Mouse (Mus musculus) forebrain, embryonic 11.5 days (tissue): ENCODE data around the gene Kif1a. TPM values are rescaled to one million over a fixed set of nuclear protein-coding genes. Genes with fewer than 3 reads are reported as not detected.

Experiments used
- ATAC-seq: fragments of 200-750 bp; cut with Nextera tagmentation; replicated peaks from 2 replicates; pipeline ENCODE4 v1.8.0; 2017; ENCODE audit warnings: moderate TSS enrichment; ENCODE audit not compliant: low FRiP score
- DNase-seq: peaks from one replicate; pipeline ENCODE4 v3.0.0-alpha.2; 2017; ENCODE audit warnings: low spot score
- H3K27ac ChIP-seq: fragments of 300-500 bp; sonication (generic); 2 replicates; pipeline ENCODE4 v1.5.1; 2014; ENCODE audit warnings: low read depth, low read length
- H3K27me3 ChIP-seq: fragments of 300-500 bp; sonication (generic); 2 replicates; pipeline ENCODE4 v1.6.1; 2014; ENCODE audit warnings: mild to moderate bottlenecking, low read length, mixed read lengths; ENCODE audit not compliant: control insufficient read depth, insufficient read depth
- H3K36me3 ChIP-seq: fragments of 300-500 bp; sonication (generic); 2 replicates; pipeline ENCODE4 v1.6.1; 2014; ENCODE audit warnings: mild to moderate bottlenecking, low read length, moderate library complexity, mixed read lengths; ENCODE audit not compliant: control insufficient read depth, insufficient read depth
- H3K4me1 ChIP-seq: fragments of 300-500 bp; sonication (generic); replicated peaks from 2 replicates; pipeline ENCODE4 v1.6.1; 2014; ENCODE audit warnings: low read length, mixed read lengths; ENCODE audit not compliant: control insufficient read depth, insufficient read depth
- H3K4me2 ChIP-seq: fragments of 300-500 bp; sonication (generic); 2 replicates; pipeline ENCODE4 v1.6.1; 2014; ENCODE audit warnings: low read depth, mild to moderate bottlenecking, low read length, moderate library complexity, mixed read lengths; ENCODE audit not compliant: severe bottlenecking
- H3K4me3 ChIP-seq: fragments of 300-500 bp; sonication (generic); 2 replicates; pipeline ENCODE4 v1.5.1; 2014; ENCODE audit warnings: low read depth, low read length
- H3K9ac ChIP-seq: fragments of 300-500 bp; sonication (generic); 2 replicates; pipeline ENCODE4 v1.6.1; 2014; ENCODE audit warnings: low read length
- H3K9me3 ChIP-seq: fragments of 300-500 bp; sonication (generic); 2 replicates; pipeline ENCODE4 v1.6.1; 2016; ENCODE audit warnings: low read length, mixed read lengths; ENCODE audit not compliant: control insufficient read depth
- WGBS: fragments of 180-500 bp; shearing (Covaris S2); extraction: QIAGEN DNeasy Blood & Tissue Kit; methylation state at CpG from one replicate; pipeline ENCODE4 v1.1.7; 2014; 5-methylcytosine and 5-hydroxymethylcytosine counted together
- polyA plus RNA-seq: library from polyadenylated mRNA; unstranded; fragments of >200 nt; fragmentation: Nextera tagmentation; extraction: Ambion mirVana; gene quantifications from 2 replicates; pipeline ENCODE4 v1.2.1, GENCODE M21; 2014

Kif1a gene
- polyA plus RNA-seq, 1 experiment from 2014 or later = 79.7 TPM

GRCm38 (mm10) chr1:93114713-93115463 is 13.1 kb upstream of the Kif1a start:
- WGBS = 23% methylated on average over 21 of the region's 21 CpGs
- Histone ChIP-seq H3K4me2 (peak overlapping the region; percentile 73), H3K36me3 (no peaks in the 10 kb centered on the region), H3K9ac (peak overlapping the region; percentile 61), H3K27ac (peak overlapping the region; percentile 47; the same call in 1 of the 2 replicates), H3K9me3 (no peaks in the 10 kb centered on the region), H3K4me1 (peaks cover 5% of the 10 kb centered on the region; the same call in 1 of the 2 replicates), H3K4me3 (peak overlapping the region; percentile 39), H3K27me3 (no peaks in the 10 kb centered on the region)
- DNase-seq (peak; percentile 97), ATAC-seq (peak; percentile 100)

- Histone ChIP-seq H3K4me1 (no peaks in the 10 kb centered on the region), H3K4me2 (no peak overlapping the region), H3K36me3 (no peaks in the 10 kb centered on the region), H3K4me3 (no peak overlapping the region), H3K27me3 (no peaks in the 10 kb centered on the region; the same call in 1 of the 2 replicates), H3K9ac (no peak overlapping the region), H3K9me3 (no peaks in the 10 kb centered on the region), H3K27ac (no peak overlapping the region)
- no peak for ATAC-seq
- peak; percentile 49 for DNase-seq
- WGBS = 65% methylated on average over 7 of the region's 7 CpGs
Observed at GRCm38 (mm10) chr1:93102700-93103099, 949 bp upstream of the Kif1a start.

GRCm38 (mm10) chr1:93100576-93101491 is 917 bp downstream of the Kif1a start:
- Histone ChIP-seq H3K4me3 (peak overlapping the region; percentile 59), H3K27ac (peak overlapping the region; percentile 28; the same call in 1 of the 2 replicates), H3K4me2 (peak overlapping the region; percentile 92), H3K4me1 (0 out of 2 replicates have a peak, but pooled peaks cover 3% of the 10 kb centered on the region), H3K27me3 (no peaks in the 10 kb centered on the region; the same call in 1 of the 2 replicates), H3K36me3 (no peaks in the 10 kb centered on the region; the same call in 1 of the 2 replicates), H3K9me3 (no peaks in the 10 kb centered on the region), H3K9ac (peak overlapping the region; percentile 75)
- DNase-seq (peak; percentile 78), ATAC-seq (peak; percentile 64)
- under 1% methylated on average over 48 of the region's 49 CpGs for WGBS

GRCm38 (mm10) chr1:93100243-93100575 is 1.5 kb downstream of the Kif1a start:
- Histone ChIP-seq H3K9ac (peak overlapping the region; percentile 75), H3K4me2 (peak overlapping the region; percentile 92), H3K4me1 (peaks cover 9% of the 10 kb centered on the region; the same call in 1 of the 2 replicates), H3K27ac (no peak overlapping the region), H3K4me3 (peak overlapping the region; percentile 59), H3K27me3 (no peaks in the 10 kb centered on the region; the same call in 1 of the 2 replicates), H3K9me3 (no peaks in the 10 kb centered on the region), H3K36me3 (no peaks in the 10 kb centered on the region; the same call in 1 of the 2 replicates)
- DNase-seq = no peak
- ATAC-seq = peak; percentile 4; the same call in 1 of the 2 replicates
- 2% methylated on average over 18 of the region's 18 CpGs for WGBS

- DNase-seq (peak; percentile 35), ATAC-seq (no peak)
- no peak overlapping the region for H3K27ac ChIP-seq
- no peak overlapping the region for H3K9ac ChIP-seq
- no peaks in the 10 kb centered on the region; the same call in 1 of the 2 replicates for H3K36me3 ChIP-seq
- H3K4me1 ChIP-seq = peaks cover 9% of the 10 kb centered on the region; the same call in 1 of the 2 replicates
- no peaks in the 10 kb centered on the region; the same call in 1 of the 2 replicates for H3K27me3 ChIP-seq
- H3K4me2 ChIP-seq = no peak overlapping the region
- no peak overlapping the region for H3K4me3 ChIP-seq
- no peaks in the 10 kb centered on the region for H3K9me3 ChIP-seq
- 83% methylated on average over 5 of the region's 5 CpGs for WGBS
Observed at GRCm38 (mm10) chr1:93098956-93099355, 2.8 kb downstream of the Kif1a start.

- no peak overlapping the region for H3K4me3 ChIP-seq
Observed at GRCm38 (mm10) chr1:93092582-93092981, 9.2 kb downstream of the Kif1a start.

GRCm38 (mm10) chr1:93085136-93085535 is 16.6 kb downstream of the Kif1a start:
- no peak overlapping the region for H3K4me2 ChIP-seq
- H3K9ac ChIP-seq = no peak overlapping the region
- ATAC-seq = no peak
- no peak for DNase-seq
- peaks cover 9% of the 10 kb centered on the region; the same call in 1 of the 2 replicates for H3K4me1 ChIP-seq
- 56% methylated on average over 6 of the region's 6 CpGs for WGBS
- no peak overlapping the region for H3K4me3 ChIP-seq
- H3K27ac ChIP-seq = 0 out of 2 replicates have a peak overlapping the region, but pooled peaks have one; percentile 7
- H3K27me3 ChIP-seq = no peaks in the 10 kb centered on the region
- no peaks in the 10 kb centered on the region for H3K9me3 ChIP-seq
- peaks cover 2% of the 10 kb centered on the region; the same call in 1 of the 2 replicates for H3K36me3 ChIP-seq

More at GRCm38 (mm10) chr1:93092582-93092981, 9.2 kb downstream of the Kif1a start:
- WGBS = 86% methylated on average over 3 of the region's 3 CpGs
- H3K36me3 ChIP-seq = peaks cover under 1% of the 10 kb centered on the region; the same call in 1 of the 2 replicates
- H3K4me2 ChIP-seq = no peak overlapping the region
- no peak overlapping the region for H3K27ac ChIP-seq
- no peaks in the 10 kb centered on the region for H3K9me3 ChIP-seq
- no peak overlapping the region for H3K9ac ChIP-seq
- peak; percentile 33 for DNase-seq
- H3K27me3 ChIP-seq = no peaks in the 10 kb centered on the region
- peaks cover 9% of the 10 kb centered on the region; the same call in 1 of the 2 replicates for H3K4me1 ChIP-seq
- no peak for ATAC-seq
